Mouse (Mus musculus) stomach, embryonic 15.5 days (tissue): ENCODE data around the gene Gmds. TPM values are rescaled to one million over a fixed set of nuclear protein-coding genes. Genes with fewer than 3 reads are reported as not detected.

Experiments used
- ATAC-seq: fragments of 200-750 bp; cut with Nextera tagmentation; 2 replicates; pipeline ENCODE4 v1.8.0; 2017; ENCODE audit warnings: low read depth, moderate number of reproducible peaks, moderate TSS enrichment; ENCODE audit not compliant: insufficient read depth, low FRiP score
- H3K27ac ChIP-seq: fragments of 300-500 bp; sonication (generic); 2 replicates; pipeline ENCODE4 v1.5.1; 2015; ENCODE audit warnings: mild to moderate bottlenecking, inconsistent platforms
- H3K27me3 ChIP-seq: fragments of 300-500 bp; sonication (generic); replicated peaks from 2 replicates; pipeline ENCODE4 v1.6.1; 2015; ENCODE audit warnings: inconsistent platforms
- H3K36me3 ChIP-seq: fragments of 300-500 bp; sonication (generic); 2 replicates; pipeline ENCODE4 v1.6.1; 2015; ENCODE audit warnings: inconsistent platforms
- H3K4me1 ChIP-seq: fragments of 300-500 bp; sonication (generic); 2 replicates; pipeline ENCODE4 v1.6.1; 2015; ENCODE audit warnings: inconsistent platforms
- H3K4me2 ChIP-seq: fragments of 300-500 bp; sonication (generic); 2 replicates; pipeline ENCODE4 v1.6.1; 2015; ENCODE audit warnings: mild to moderate bottlenecking, inconsistent platforms
- H3K4me3 ChIP-seq: fragments of 300-500 bp; sonication (generic); replicated peaks from 2 replicates; pipeline ENCODE4 v1.5.1; 2015; ENCODE audit warnings: inconsistent platforms
- H3K9ac ChIP-seq: fragments of 300-500 bp; sonication (generic); 2 replicates; pipeline ENCODE4 v1.6.1; 2015; ENCODE audit warnings: inconsistent platforms
- H3K9me3 ChIP-seq: fragments of 300-500 bp; sonication (generic); 2 replicates; pipeline ENCODE4 v1.6.1; 2016; ENCODE audit warnings: inconsistent platforms
- WGBS: fragments of 180-500 bp; shearing (Covaris S2); methylation state at CpG from one replicate; pipeline ENCODE4 v1.1.7; 2015; 5-methylcytosine and 5-hydroxymethylcytosine counted together
- polyA plus RNA-seq: library from polyadenylated mRNA; unstranded; fragments of >200 nt; fragmentation: Nextera tagmentation; extraction: Ambion mirVana; gene quantifications from 2 replicates; pipeline ENCODE4 v1.2.1, GENCODE M21; 2015

Gmds gene
- polyA plus RNA-seq: 75.2 and 83.2 TPM in 2 replicates

GRCm38 (mm10) chr13:32338513-32339365, at the start of gene Gmds:
TSS of gene Gmds (minus strand) at chr13:32338740.
- peak within 1 kb of the TSS; percentile 69 for H3K27ac ChIP-seq
- no peaks in the 10 kb centered on the region for H3K27me3 ChIP-seq
- H3K4me2 ChIP-seq: peak within 1 kb of the TSS; percentile 71
- ATAC-seq: peak; percentile 99
- no peaks in the 10 kb centered on the region for H3K4me1 ChIP-seq
- no peaks in the 10 kb centered on the region for H3K9me3 ChIP-seq
- H3K4me3 ChIP-seq: peak within 1 kb of the TSS; percentile 68
- WGBS: 2% methylated on average over 54 of the region's 55 CpGs
- peak within 1 kb of the TSS; percentile 51 for H3K9ac ChIP-seq
- H3K36me3 ChIP-seq: no peaks in the 10 kb centered on the region

- WGBS: 47% methylated on average over 4 of the region's 4 CpGs
- no peaks in the 10 kb centered on the region for H3K9me3 ChIP-seq
- ATAC-seq: no peak
- no peak overlapping the region for H3K27ac ChIP-seq
- no peak overlapping the region for H3K4me3 ChIP-seq
- no peaks in the 10 kb centered on the region for H3K27me3 ChIP-seq
- no peak overlapping the region for H3K9ac ChIP-seq
- H3K36me3 ChIP-seq: no peaks in the 10 kb centered on the region
- H3K4me1 ChIP-seq: no peaks in the 10 kb centered on the region
- no peak overlapping the region for H3K4me2 ChIP-seq
These were observed 47.0 kb upstream of the Gmds start for GRCm38 (mm10) chr13:32385421-32386092.

GRCm38 (mm10) chr13:32382227-32383010, 43.9 kb upstream of the Gmds start:
- no peaks in the 10 kb centered on the region for H3K4me1 ChIP-seq
- no peak overlapping the region for H3K9ac ChIP-seq
- no peak overlapping the region for H3K4me3 ChIP-seq
- peak overlapping the region; percentile 59; the same call in 1 of the 2 replicates for H3K27ac ChIP-seq
- no peaks in the 10 kb centered on the region for H3K36me3 ChIP-seq
- no peak for ATAC-seq
- H3K4me2 ChIP-seq: no peak overlapping the region
- no peaks in the 10 kb centered on the region for H3K27me3 ChIP-seq
- no peaks in the 10 kb centered on the region for H3K9me3 ChIP-seq
- WGBS: 53% methylated on average over 6 of the region's 6 CpGs

GRCm38 (mm10) chr13:32378634-32379033, 40.1 kb upstream of the Gmds start:
- WGBS: 85% methylated on average over 1 of the region's 1 CpGs
- Histone ChIP-seq H3K4me2 (no peak overlapping the region), H3K27me3 (no peaks in the 10 kb centered on the region), H3K9me3 (no peaks in the 10 kb centered on the region), H3K36me3 (no peaks in the 10 kb centered on the region), H3K4me1 (no peaks in the 10 kb centered on the region), H3K4me3 (no peak overlapping the region), H3K9ac (no peak overlapping the region), H3K27ac (no peak overlapping the region)
- no peak for ATAC-seq

GRCm38 (mm10) chr13:32372531-32372883, 34.0 kb upstream of the Gmds start:
- no peak for ATAC-seq
- WGBS: 62% methylated on average over 2 of the region's 2 CpGs
- H3K27me3 ChIP-seq: no peaks in the 10 kb centered on the region
- H3K4me1 ChIP-seq: no peaks in the 10 kb centered on the region
- H3K9me3 ChIP-seq: no peaks in the 10 kb centered on the region
- H3K4me2 ChIP-seq: no peak overlapping the region
- H3K36me3 ChIP-seq: no peaks in the 10 kb centered on the region
- no peak overlapping the region for H3K4me3 ChIP-seq
- no peak overlapping the region for H3K9ac ChIP-seq
- H3K27ac ChIP-seq: no peak overlapping the region

GRCm38 (mm10) chr13:32371874-32372530, 33.5 kb upstream of the Gmds start:
- no peak overlapping the region for H3K4me2 ChIP-seq
- H3K9me3 ChIP-seq: no peaks in the 10 kb centered on the region
- H3K4me1 ChIP-seq: no peaks in the 10 kb centered on the region
- H3K36me3 ChIP-seq: no peaks in the 10 kb centered on the region
- H3K9ac ChIP-seq: no peak overlapping the region
- no peaks in the 10 kb centered on the region for H3K27me3 ChIP-seq
- H3K27ac ChIP-seq: no peak overlapping the region
- ATAC-seq: no peak
- WGBS: 75% methylated on average over 4 of the region's 4 CpGs
- H3K4me3 ChIP-seq: no peak overlapping the region

- no peaks in the 10 kb centered on the region for H3K27me3 ChIP-seq
These were observed 32.2 kb upstream of the Gmds start for GRCm38 (mm10) chr13:32370751-32371150.

GRCm38 (mm10) chr13:32370135-32370534, 31.6 kb upstream of the Gmds start:
- no peak overlapping the region for H3K4me3 ChIP-seq
- H3K9me3 ChIP-seq: no peaks in the 10 kb centered on the region
- no peak overlapping the region for H3K9ac ChIP-seq
- 78% methylated on average over 1 of the region's 1 CpGs for WGBS
- no peaks in the 10 kb centered on the region for H3K4me1 ChIP-seq
- no peak overlapping the region for H3K4me2 ChIP-seq
- H3K27me3 ChIP-seq: no peaks in the 10 kb centered on the region
- no peaks in the 10 kb centered on the region for H3K36me3 ChIP-seq
- no peak overlapping the region for H3K27ac ChIP-seq
- no peak for ATAC-seq

More at GRCm38 (mm10) chr13:32370751-32371150, 32.2 kb upstream of the Gmds start:
- WGBS: 79% methylated on average over 7 of the region's 7 CpGs
- Histone ChIP-seq H3K36me3 (no peaks in the 10 kb centered on the region), H3K4me3 (no peak overlapping the region), H3K4me1 (no peaks in the 10 kb centered on the region), H3K9ac (no peak overlapping the region), H3K27ac (no peak overlapping the region), H3K9me3 (no peaks in the 10 kb centered on the region), H3K4me2 (no peak overlapping the region)
- no peak for ATAC-seq

GRCm38 (mm10) chr13:32337735-32338512, 616 bp downstream of the Gmds start:
- peak overlapping the region; percentile 68 for H3K4me3 ChIP-seq
- H3K4me2 ChIP-seq: peak overlapping the region; percentile 71
- no peak; the same call in none of the 2 replicates for ATAC-seq
- H3K4me1 ChIP-seq: no peaks in the 10 kb centered on the region
- no peaks in the 10 kb centered on the region for H3K9me3 ChIP-seq
- H3K27ac ChIP-seq: peak overlapping the region; percentile 49
- no peaks in the 10 kb centered on the region for H3K27me3 ChIP-seq
- H3K9ac ChIP-seq: peak overlapping the region; percentile 51
- 5% methylated on average over 32 of the region's 32 CpGs for WGBS
- no peaks in the 10 kb centered on the region for H3K36me3 ChIP-seq

GRCm38 (mm10) chr13:32318309-32318708, 20.2 kb downstream of the Gmds start:
- H3K9ac ChIP-seq: no peak overlapping the region
- no peaks in the 10 kb centered on the region for H3K4me1 ChIP-seq
- peak overlapping the region; percentile 23; the same call in 1 of the 2 replicates for H3K27ac ChIP-seq
- no peaks in the 10 kb centered on the region for H3K9me3 ChIP-seq
- no peak overlapping the region for H3K4me2 ChIP-seq
- no peak overlapping the region for H3K4me3 ChIP-seq
- 56% methylated on average over 4 of the region's 4 CpGs for WGBS
- H3K27me3 ChIP-seq: no peaks in the 10 kb centered on the region
- ATAC-seq: peak; percentile 77
- H3K36me3 ChIP-seq: no peaks in the 10 kb centered on the region

GRCm38 (mm10) chr13:32317354-32317753, 21.2 kb downstream of the Gmds start:
- no peaks in the 10 kb centered on the region for H3K9me3 ChIP-seq
- no peaks in the 10 kb centered on the region for H3K4me1 ChIP-seq
- no peak overlapping the region for H3K4me2 ChIP-seq
- H3K4me3 ChIP-seq: no peak overlapping the region
- 80% methylated on average over 3 of the region's 3 CpGs for WGBS
- no peak overlapping the region for H3K9ac ChIP-seq
- no peak overlapping the region for H3K27ac ChIP-seq
- H3K27me3 ChIP-seq: no peaks in the 10 kb centered on the region
- H3K36me3 ChIP-seq: no peaks in the 10 kb centered on the region
- ATAC-seq: no peak
